Mouse (Mus musculus): ENCODE data around the gene Lifr.
A peak's percentile ranks its signal among the peaks of the same experiment; 100 is the strongest.

Lifr gene

GRCm38 (mm10) chr15:7203606-7204330 lies 113.4 kb downstream of the Lifr start:
- no peak for DNase-seq (ENCODE audit: low spot score)

- DNase-seq (ENCODE audit: low spot score), result no peak
Observed at GRCm38 (mm10) chr15:7204917-7205316, 114.5 kb downstream of the Lifr start.

DNA sequence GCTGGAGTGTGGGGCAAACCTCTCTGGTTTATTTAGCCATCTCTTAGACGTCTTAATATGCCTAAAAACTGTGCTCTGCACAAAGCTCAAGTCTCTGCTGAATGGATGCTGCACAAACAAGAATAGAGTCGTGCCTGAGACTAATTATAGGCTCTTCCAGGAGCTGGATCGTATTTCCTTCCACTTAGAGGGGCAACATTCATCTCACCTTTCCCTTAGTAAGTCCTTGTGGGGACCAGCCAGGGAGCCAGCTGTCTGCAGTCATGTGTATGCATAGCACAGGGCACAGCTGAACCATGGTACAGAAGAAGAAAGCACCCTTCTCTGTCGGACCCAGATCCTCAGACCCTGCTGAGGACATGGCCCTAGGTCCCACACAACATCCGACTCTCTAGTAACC lies 115.7 kb downstream of the Lifr start:
- DNase-seq (ENCODE audit: low spot score), result no peak

DNA sequence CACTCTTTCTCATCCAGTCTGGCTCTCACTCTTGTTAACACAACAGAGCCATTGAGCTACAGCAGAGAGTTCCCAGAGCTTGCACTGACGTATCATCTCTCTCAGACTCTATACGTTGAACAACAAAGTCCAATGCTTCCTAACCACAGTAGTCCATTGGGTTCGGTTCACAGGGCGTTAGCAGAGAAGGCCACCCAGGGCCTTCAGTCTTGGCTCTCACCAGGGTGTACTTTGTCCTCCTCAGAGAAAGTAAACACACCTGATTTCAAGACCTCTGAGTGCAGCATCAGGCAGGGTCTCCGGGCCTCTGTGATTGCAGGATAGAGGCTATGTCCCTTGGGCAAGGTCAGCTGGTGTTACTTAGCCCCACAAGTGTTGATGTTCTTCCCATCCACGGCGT lies 116.9 kb downstream of the Lifr start:
- DNase-seq (ENCODE audit: low spot score), result no peak

DNA sequence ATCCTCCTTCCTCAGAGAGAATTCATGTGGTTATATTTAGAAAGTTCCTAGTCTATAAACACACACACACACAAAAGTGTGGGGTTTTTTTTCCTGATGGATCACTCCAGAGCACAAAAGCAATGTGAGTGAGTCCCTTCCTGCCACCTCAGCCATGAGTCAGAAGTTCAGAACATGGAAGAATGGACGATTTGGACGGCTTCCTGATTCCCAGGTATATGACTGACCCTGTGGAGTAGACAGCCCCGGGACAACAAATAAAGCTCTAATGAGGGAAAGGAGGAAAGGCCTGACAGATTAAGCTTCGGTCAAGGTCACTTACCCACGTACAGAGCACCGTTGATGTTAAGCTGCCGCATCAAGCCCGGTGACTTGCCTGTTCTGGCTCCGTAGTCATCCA lies 117.8 kb downstream of the Lifr start:
- no peak for DNase-seq (ENCODE audit: low spot score)

DNA sequence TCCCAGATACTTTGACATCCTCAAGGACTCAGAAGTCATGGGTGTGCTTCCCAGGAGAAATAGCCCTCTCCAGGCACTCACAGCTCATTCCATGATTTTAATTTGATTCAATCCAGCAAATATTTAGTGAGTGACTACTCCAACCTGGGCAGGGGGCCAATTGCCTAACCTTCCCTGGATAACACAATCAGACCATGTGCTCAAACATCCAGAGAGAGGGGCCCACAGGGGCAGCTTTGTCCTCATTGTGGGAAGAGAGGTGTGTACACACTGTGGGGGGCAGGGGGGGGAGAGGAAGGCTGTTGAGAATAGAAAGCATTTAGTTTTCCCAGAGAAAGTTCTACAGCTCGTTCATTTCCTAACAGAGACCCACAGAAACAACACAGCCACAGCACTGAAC lies 123.3 kb downstream of the Lifr start:
- no peak for DNase-seq (ENCODE audit: low spot score)

DNA sequence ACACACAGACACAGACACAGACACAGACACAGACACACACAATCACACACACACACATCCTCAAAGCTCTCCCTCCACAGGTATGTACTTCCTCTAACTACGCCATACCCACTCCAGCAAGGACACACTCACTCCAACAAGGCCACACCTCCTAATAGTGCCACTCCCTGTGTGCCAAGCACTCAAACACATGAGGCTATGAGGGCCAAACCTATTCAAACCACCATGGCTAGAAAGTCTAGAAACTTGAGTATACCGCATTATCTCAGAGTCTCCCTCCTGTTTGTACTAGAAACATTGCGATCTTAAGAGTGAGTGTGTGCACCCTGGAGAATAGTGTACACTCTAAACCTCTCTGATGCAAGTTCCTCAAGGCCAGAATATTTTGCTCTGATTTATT lies 125.4 kb downstream of the Lifr start:
- no peak for DNase-seq (ENCODE audit: low spot score)

- peak; percentile 3 for DNase-seq (ENCODE audit: low spot score)
Observed at GRCm38 (mm10) chr15:7216581-7217272, 126.3 kb downstream of the Lifr start.

GRCm38 (mm10) chr15:7217273-7217598 lies 126.8 kb downstream of the Lifr start:
- no peak for DNase-seq (ENCODE audit: low spot score)

DNA sequence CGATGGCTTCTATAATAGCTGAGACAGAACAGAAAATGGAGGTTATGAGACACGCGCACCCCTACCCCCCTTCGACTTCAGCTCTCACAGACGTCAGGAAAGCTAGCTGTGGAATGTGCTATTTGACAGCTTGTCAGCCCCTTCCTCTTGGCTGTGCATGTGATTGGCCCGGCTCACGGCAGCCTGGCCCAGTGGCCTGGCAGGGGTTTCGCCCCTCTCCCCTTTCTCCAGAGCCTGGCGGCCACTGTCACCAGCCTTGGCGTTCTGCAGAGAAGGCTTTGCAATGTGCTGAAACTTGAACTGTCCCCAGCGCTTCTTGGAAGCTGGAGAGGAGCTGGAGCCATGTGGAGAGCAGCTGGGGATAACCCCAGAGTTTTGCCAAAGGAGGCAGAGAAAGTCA lies 132.4 kb downstream of the Lifr start:
- DNase-seq (ENCODE audit: low spot score), result no peak

DNA sequence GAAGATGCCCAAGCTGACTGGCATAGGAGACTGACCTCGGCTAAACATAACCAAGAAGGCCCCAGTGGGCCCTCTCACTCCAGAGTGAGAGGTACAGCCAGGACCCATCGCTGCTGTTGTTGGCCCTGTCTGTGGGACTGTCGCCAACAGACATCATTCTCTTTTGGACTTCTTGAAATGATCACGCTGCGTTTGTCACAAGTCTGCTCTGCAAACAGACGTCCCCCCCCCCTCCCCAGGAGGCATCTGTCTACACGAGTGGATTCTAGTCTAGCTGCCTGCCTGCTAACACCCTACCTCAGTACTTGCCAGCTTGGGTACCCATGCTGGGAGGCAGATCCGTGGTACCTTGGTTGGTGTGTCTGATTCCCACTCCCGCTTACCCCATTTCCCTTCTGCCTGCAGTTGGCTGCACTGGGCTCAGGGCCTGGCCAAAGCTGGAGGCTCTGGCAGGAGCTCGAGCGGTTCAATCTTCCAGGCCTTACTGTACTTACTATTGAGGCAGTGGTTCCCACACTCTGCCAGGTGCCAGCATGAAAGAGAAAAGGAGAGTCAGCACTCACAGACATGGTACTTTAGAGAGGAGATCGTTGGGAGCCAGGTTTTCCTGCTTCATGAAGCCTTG lies 133.8 kb downstream of the Lifr start:
- no peak for DNase-seq (ENCODE audit: low spot score)

DNA sequence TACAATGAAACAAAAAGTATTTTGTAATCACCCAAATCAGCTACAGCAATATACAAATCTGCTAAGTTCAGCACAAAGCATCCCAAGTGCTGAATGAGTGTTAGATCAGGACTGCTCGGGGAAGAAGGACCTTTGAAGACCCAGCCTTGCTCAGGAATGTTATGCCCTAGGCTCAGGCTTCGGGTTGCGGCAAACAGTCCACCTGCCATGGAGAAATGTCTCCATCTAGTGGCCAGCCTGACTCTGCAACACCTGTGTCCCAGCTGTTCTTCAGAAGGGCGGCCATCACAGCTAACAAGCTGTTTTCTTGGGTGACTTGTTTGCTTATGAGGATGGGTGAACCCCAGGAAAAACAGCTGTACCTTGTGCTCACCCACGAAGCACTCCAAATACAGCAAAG lies 135.8 kb downstream of the Lifr start:
- peak; percentile 30 for DNase-seq (ENCODE audit: low spot score)

DNA sequence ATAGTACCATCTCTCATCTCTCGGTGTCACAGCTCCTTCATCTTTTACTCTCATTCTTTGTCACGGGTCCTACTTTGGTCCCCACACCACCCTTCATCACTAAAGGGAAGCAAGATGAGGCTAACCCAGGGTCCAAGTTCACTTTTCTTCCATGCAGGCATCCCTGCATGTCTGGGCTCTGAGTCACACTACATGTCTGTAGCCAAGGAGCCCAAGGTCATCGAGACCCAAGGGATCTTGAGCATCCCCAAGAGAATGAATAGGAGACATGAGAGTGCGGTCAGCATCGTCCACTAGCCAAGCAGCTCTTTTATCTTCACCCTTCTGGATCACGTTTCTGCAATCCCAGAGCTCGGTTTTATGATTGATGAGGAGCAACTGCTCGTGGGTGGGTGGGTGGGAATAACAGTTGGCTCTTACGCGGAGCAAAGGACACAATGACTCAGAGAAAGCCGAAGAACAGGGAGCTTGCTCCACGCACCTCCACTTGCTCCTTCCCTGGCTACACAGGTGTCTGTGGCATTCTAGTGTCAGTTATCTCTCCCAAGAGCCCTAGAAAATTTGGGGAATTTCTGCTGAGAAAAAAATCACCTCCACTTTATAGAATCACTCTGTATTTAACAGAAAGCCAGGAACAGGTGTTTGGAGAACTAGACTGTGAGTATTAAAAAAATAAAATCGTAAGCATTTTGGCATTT lies 143.1 kb downstream of the Lifr start:
- DNase-seq (ENCODE audit: low spot score), result no peak

DNA sequence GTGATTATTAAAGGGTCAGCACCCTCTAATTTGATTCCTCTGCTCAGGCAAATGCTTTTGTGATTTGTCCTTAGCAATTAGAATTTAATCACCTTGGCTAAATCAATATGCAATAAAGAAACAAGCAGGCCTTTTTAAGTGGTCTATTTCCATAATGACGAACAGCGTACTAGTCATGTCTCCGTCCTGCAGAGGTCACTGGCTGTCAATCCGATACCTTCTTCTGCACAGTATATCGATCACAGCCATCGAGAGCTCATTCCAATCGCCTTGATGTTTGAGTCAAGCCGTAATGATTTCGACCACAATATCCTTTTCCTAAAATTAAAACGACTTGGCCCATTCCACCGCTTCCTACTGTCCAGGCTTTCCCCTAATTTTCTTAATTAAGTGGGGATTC lies 149.5 kb downstream of the Lifr start:
- no peak for DNase-seq (ENCODE audit: low spot score)

DNA sequence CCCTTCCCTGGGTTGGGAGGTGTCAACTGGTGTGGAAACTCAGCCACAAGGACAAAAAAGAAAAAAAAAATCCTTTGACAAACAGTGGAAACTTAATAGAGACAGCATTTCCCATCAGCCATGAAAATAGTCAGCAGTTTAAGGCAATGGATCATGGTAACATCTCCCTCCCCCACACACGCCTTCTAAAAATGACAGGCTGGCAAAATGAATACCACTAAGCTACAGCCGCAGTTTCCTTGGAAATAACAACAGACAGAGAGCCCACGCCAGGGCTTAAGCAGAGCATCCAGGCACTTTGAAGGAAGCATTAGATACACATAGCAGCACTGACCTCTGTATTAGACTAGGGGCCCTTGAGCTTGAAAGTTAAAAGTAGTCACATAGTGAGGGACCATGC lies 150.5 kb downstream of the Lifr start:
- no peak for DNase-seq (ENCODE audit: low spot score)

GRCm38 (mm10) chr15:7242161-7242850 lies 151.9 kb downstream of the Lifr start:
- no peak for DNase-seq (ENCODE audit: low spot score)

Measured in c-Kit-positive CD71-positive TER-119-positive erythroid progenitor cells, embryonic 14.5 days (primary cell).